Comparison of ENCODE assay signal across 9 mouse cellular contexts in the genomic region with DNA sequence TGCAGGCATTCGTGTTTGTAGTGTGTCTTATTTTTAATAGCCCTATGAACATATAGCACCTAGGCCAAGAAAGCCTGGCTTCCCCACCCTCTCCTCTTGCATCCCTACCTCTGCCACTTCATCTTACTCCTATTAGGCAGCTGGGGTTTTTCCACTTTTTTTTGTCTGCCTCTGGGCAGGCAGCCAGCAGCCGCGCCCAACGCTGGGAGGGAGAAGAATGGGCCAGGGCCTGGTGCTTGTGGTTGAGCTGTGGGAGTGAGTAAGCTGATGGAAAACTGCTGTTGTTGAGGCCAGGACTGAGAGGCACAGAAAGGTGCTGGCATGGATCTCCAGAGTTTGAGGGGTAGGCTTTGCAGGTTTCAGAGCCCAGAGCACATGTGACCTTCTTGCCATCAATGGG. TPM values are rescaled to one million over a fixed set of nuclear protein-coding genes. Genes with fewer than 3 reads are reported as not detected.
DNase-seq lines count a peak whose midpoint lies in the region; ATAC-seq and TF ChIP-seq lines count a peak whose summit lies in the region.
"Had no signal": no experiment of that assay in that cellular context is flagged by ENCODE, and none has a peak within 500 bp of the region (broad histone marks: within the 10 kb centered on the region; RNA-seq: fewer than 3 reads in every experiment).

No protein-coding gene starts in this region.

- H3K4me3 ChIP-seq in intestine, embryonic 14.5 days (ENCODE audit: low read depth, low read length), result no peak overlapping the region
- no peak overlapping the region for H3K4me3 ChIP-seq in intestine, postnatal 0 days (ENCODE audit: low read depth, low read length)
- no peak overlapping the region for H3K4me3 ChIP-seq in limb, embryonic 10.5 days

- no peaks in the 10 kb centered on the region for H3K27me3 ChIP-seq in intestine, embryonic 14.5 days (replicated peaks; ENCODE audit: control insufficient read depth, insufficient read depth, low read length)
- H3K27me3 ChIP-seq in intestine, postnatal 0 days (replicated peaks; ENCODE audit: control insufficient read depth, insufficient read depth, low read length), result no peaks in the 10 kb centered on the region
- no peaks in the 10 kb centered on the region for H3K27me3 ChIP-seq in limb, embryonic 10.5 days (ENCODE audit: low read depth, poor library complexity, severe bottlenecking)

- no peak overlapping the region for H3K4me2 ChIP-seq in intestine, embryonic 14.5 days (ENCODE audit: low read length)
- H3K4me2 ChIP-seq in intestine, postnatal 0 days (replicated peaks; ENCODE audit: low read depth), result no peak overlapping the region

- 28% methylated on average over 4 of the region's 4 CpGs for WGBS in intestine, embryonic 14.5 days
- WGBS in intestine, postnatal 0 days, result 22% methylated on average over 4 of the region's 4 CpGs
- WGBS in limb, embryonic 10.5 days, result 82% methylated on average over 4 of the region's 4 CpGs

- DNase-seq in intestine, embryonic 14.5 days (ENCODE audit: low spot score), result peak; percentile 88
- DNase-seq in adrenal gland, postnatal 10 days, result peak; percentile 86
- peak; percentile 64 to 67 for DNase-seq in frontal cortex, postnatal 36 days (ENCODE audit: low spot score in 2 of 2)
- no peak for DNase-seq in limb, embryonic 10.5 days (ENCODE audit: low spot score)
- peak; percentile 81 for DNase-seq in ovary, adult 18-20 months (ENCODE audit: low spot score)
- DNase-seq in cerebellum, adult 9-10 months, result no peak

- H3K4me1 ChIP-seq in intestine, embryonic 14.5 days (replicated peaks; ENCODE audit: control insufficient read depth, insufficient read depth, low read length), result peaks cover 23% of the 10 kb centered on the region
- H3K4me1 ChIP-seq in intestine, postnatal 0 days (replicated peaks; ENCODE audit: control insufficient read depth, insufficient read depth, low read length), result no peaks in the 10 kb centered on the region
- H3K4me1 ChIP-seq in limb, embryonic 10.5 days, result peaks cover 39% of the 10 kb centered on the region

- no peak for TF ChIP-seq CTCF in intestine, postnatal 0 days (IDR thresholded peaks at IDR 0.05; ENCODE audit: low read depth)

- no peaks in the 10 kb centered on the region for H3K36me3 ChIP-seq in intestine, embryonic 14.5 days (ENCODE audit: control insufficient read depth, insufficient read depth, low read length)
- no peaks in the 10 kb centered on the region for H3K36me3 ChIP-seq in intestine, postnatal 0 days (ENCODE audit: control insufficient read depth, insufficient read depth)
- no peaks in the 10 kb centered on the region for H3K36me3 ChIP-seq in limb, embryonic 10.5 days

- no peak overlapping the region for H3K9ac ChIP-seq in intestine, embryonic 14.5 days (ENCODE audit: low read length)
- H3K9ac ChIP-seq in intestine, postnatal 0 days (ENCODE audit: low read depth, low read length), result no peak overlapping the region

- peak; percentile 73 for ATAC-seq in intestine, embryonic 14.5 days (replicated peaks; ENCODE audit: low FRiP score, low TSS enrichment, low read depth)
- ATAC-seq in intestine, postnatal 0 days, result no peak
- peak; percentile 56 to 61 for ATAC-seq in hematopoietic stem cell, adult 5-6 weeks (replicated peaks in 1 of 2; ENCODE audit: insufficient read depth in 1 of 2, low FRiP score in 2 of 2, low TSS enrichment in 1 of 2, low read depth in 1 of 2, poor library complexity in 2 of 2, severe bottlenecking in 2 of 2)

- H3K9me3 ChIP-seq in intestine, embryonic 14.5 days (ENCODE audit: control insufficient read depth, low read length), result no peaks in the 10 kb centered on the region
- no peaks in the 10 kb centered on the region for H3K9me3 ChIP-seq in intestine, postnatal 0 days (ENCODE audit: control insufficient read depth)
- no peaks in the 10 kb centered on the region for H3K9me3 ChIP-seq in limb, embryonic 10.5 days (replicated peaks)

- H3K27ac ChIP-seq in intestine, embryonic 14.5 days (ENCODE audit: low read depth), result peak overlapping the region; percentile 44
- no peak overlapping the region for H3K27ac ChIP-seq in intestine, postnatal 0 days (ENCODE audit: low read depth, low read length)
- peak overlapping the region; percentile 62; the same call in 1 of the 2 replicates for H3K27ac ChIP-seq in limb, embryonic 10.5 days

RNA-seq across cellular contexts. Expression of a gene that starts 0.8 kb away (rescaled TPM):
- polyA plus RNA-seq in intestine, embryonic 14.5 days (2014; fragmentation: Nextera tagmentation; extraction: Ambion mirVana), result 4.1 and 5.3 TPM in 2 replicates
- 8.6 and 8.7 TPM in 2 replicates for polyA plus RNA-seq in intestine, postnatal 0 days (2015; fragmentation: Nextera tagmentation; extraction: Ambion mirVana)
- 10 to 100 TPM; 16.9 to 18.5 TPM for total RNA-seq in adrenal gland, postnatal 10 days (2021)
- total RNA-seq in hematopoietic stem cell, adult 5-6 weeks (2017), result 29.5 and 78.7 TPM in 2 replicates
- polyA plus RNA-seq in limb, embryonic 10.5 days (2016; fragmentation: Nextera tagmentation; extraction: Ambion mirVana), result 0.34 and 0.64 TPM in 2 replicates

RNA-seq across cellular contexts. Expression of a gene that starts 2.7 kb away (rescaled TPM):
- not detected in 2 replicates for polyA plus RNA-seq in intestine, embryonic 14.5 days (2014; fragmentation: Nextera tagmentation; extraction: Ambion mirVana)
- polyA plus RNA-seq in intestine, postnatal 0 days (2015; fragmentation: Nextera tagmentation; extraction: Ambion mirVana), result not detected in 2 replicates
- total RNA-seq in adrenal gland, postnatal 10 days (2021), result not detected
- not detected in 2 replicates for total RNA-seq in hematopoietic stem cell, adult 5-6 weeks (2017)
- polyA plus RNA-seq in limb, embryonic 10.5 days (2016; fragmentation: Nextera tagmentation; extraction: Ambion mirVana), result not detected in 2 replicates
- polyA plus RNA-seq: large intestine, adult 2 months had no signal

RNA-seq across cellular contexts. Expression of a gene that starts 3.9 kb away (rescaled TPM):
- 5.1 and 8.6 TPM in 2 replicates for polyA plus RNA-seq in intestine, embryonic 14.5 days (2014; fragmentation: Nextera tagmentation; extraction: Ambion mirVana)
- 4.1 and 5.6 TPM in 2 replicates for polyA plus RNA-seq in intestine, postnatal 0 days (2015; fragmentation: Nextera tagmentation; extraction: Ambion mirVana)
- not detected for total RNA-seq in adrenal gland, postnatal 10 days (2021)
- total RNA-seq in hematopoietic stem cell, adult 5-6 weeks (2017), result not detected in 2 replicates
- polyA plus RNA-seq in limb, embryonic 10.5 days (2016; fragmentation: Nextera tagmentation; extraction: Ambion mirVana), result not detected in 2 replicates
- polyA plus RNA-seq: large intestine, adult 2 months had no signal

RNA-seq across cellular contexts. Expression of a gene that starts 8.3 kb away (rescaled TPM):
- polyA plus RNA-seq in intestine, embryonic 14.5 days (2014; fragmentation: Nextera tagmentation; extraction: Ambion mirVana), result 359 and 401 TPM in 2 replicates
- 374 and 424 TPM in 2 replicates for polyA plus RNA-seq in intestine, postnatal 0 days (2015; fragmentation: Nextera tagmentation; extraction: Ambion mirVana)
- total RNA-seq in adrenal gland, postnatal 10 days (2021), result 10 to 100 TPM; 72.2 to 82.8 TPM
- 37.1 and 121 TPM in 2 replicates for total RNA-seq in hematopoietic stem cell, adult 5-6 weeks (2017)
- 11.4 and 11.6 TPM in 2 replicates for polyA plus RNA-seq in limb, embryonic 10.5 days (2016; fragmentation: Nextera tagmentation; extraction: Ambion mirVana)

RNA-seq across cellular contexts. Expression of a gene that starts 14.4 kb away (rescaled TPM):
- polyA plus RNA-seq in intestine, embryonic 14.5 days (2014; fragmentation: Nextera tagmentation; extraction: Ambion mirVana), result not detected in 2 replicates
- not detected in 2 replicates for polyA plus RNA-seq in intestine, postnatal 0 days (2015; fragmentation: Nextera tagmentation; extraction: Ambion mirVana)
- total RNA-seq in adrenal gland, postnatal 10 days (2021), result not detected
- not detected in 2 replicates for total RNA-seq in hematopoietic stem cell, adult 5-6 weeks (2017)
- not detected in 2 replicates for polyA plus RNA-seq in limb, embryonic 10.5 days (2016; fragmentation: Nextera tagmentation; extraction: Ambion mirVana)
- polyA plus RNA-seq: large intestine, adult 2 months had no signal

Comparison
In these comparisons a context has a peak if more than half of its experiments do, and no peak if none do; other contexts are left out.
1. DNase-seq: peak in intestine, embryonic 14.5 days (single experiment), adrenal gland, postnatal 10 days (single experiment), frontal cortex, postnatal 36 days (2 of 2) and ovary, adult 18-20 months (single experiment); none in limb, embryonic 10.5 days (single experiment) and cerebellum, adult 9-10 months (single experiment).